ENCODE assay signal across 11 mouse cellular contexts in genomic region chr12:100791425-100791824, GRCm38 (mm10).
"Had no signal": no experiment of that assay in that cellular context is flagged by ENCODE, and none has a peak within 500 bp of the region (broad histone marks: within the 10 kb centered on the region; RNA-seq: fewer than 3 reads in every experiment).

No protein-coding gene starts in this region.

- H3K4me1 ChIP-seq: limb, embryonic 13.5 days; midbrain, embryonic 10.5 days; neural tube, embryonic 12.5 days had no signal

- H3K9ac ChIP-seq: limb, embryonic 13.5 days; liver, embryonic 14.5 days; neural tube, embryonic 12.5 days had no signal

- H3K36me3 ChIP-seq: limb, embryonic 13.5 days; midbrain, embryonic 10.5 days; neural tube, embryonic 12.5 days had no signal

- H3K27me3 ChIP-seq: limb, embryonic 13.5 days; neural tube, embryonic 12.5 days had no signal

- H3K9me3 ChIP-seq: limb, embryonic 13.5 days; midbrain, embryonic 10.5 days; neural tube, embryonic 12.5 days had no signal

- H3K27ac ChIP-seq: layer of hippocampus, adult 2 months; limb, embryonic 13.5 days; liver, embryonic 14.5 days; midbrain, embryonic 10.5 days; neural tube, embryonic 12.5 days had no signal

- DNase-seq: kidney, postnatal 10 days; kidney, postnatal 4 days; left cerebral cortex, postnatal 4 days; lung, adult 18-20 months; midbrain, embryonic 14.5 days; thymus, postnatal 4 days had no signal

- H3K4me3 ChIP-seq: layer of hippocampus, adult 2 months; limb, embryonic 13.5 days; midbrain, embryonic 10.5 days; neural tube, embryonic 12.5 days had no signal

- H3K4me2 ChIP-seq: limb, embryonic 13.5 days; neural tube, embryonic 12.5 days had no signal
